Mouse (Mus musculus): ENCODE results near the gene Tex9. TPM values are rescaled to one million over a fixed set of nuclear protein-coding genes. Genes with fewer than 3 reads are reported as not detected.

The Tex9 gene
- total RNA-seq (2017): 45.7 and 71.1 TPM in 2 replicates

DNA sequence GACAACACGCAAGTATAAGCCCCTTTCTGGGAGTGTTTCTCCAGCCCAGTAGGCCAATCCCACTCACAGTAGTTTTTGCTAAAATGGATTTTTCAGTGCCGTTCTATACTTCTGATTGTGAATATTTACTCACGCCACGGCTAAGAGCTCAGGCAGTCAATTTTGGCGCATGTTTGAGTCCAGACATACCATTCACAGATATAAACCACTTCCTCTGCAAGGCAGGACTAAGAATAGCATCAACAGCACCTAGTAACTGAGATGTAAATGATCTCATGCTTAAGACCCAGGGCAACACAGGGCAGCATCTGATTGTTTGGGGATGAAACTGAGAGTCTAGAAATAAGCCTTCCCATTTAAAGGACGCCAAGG, at the start of gene Tex9:
Gene Tex9, minus strand, starts transcription at position 19 of the 372 bp plus-strand sequence.
- peak; percentile 14 to 17; a peak in 1 of 4 replicates for ATAC-seq (replicated peaks in 1 of 2; ENCODE audit: insufficient read depth in 1 of 2, low FRiP score in 2 of 2, low TSS enrichment in 1 of 2, low read depth in 1 of 2, poor library complexity in 2 of 2, severe bottlenecking in 2 of 2)

GRCm38 (mm10) chr9:72537086-72537485, 45.1 kb upstream of the Tex9 start:
- ATAC-seq (replicated peaks in 1 of 2; ENCODE audit: insufficient read depth in 1 of 2, low FRiP score in 2 of 2, low TSS enrichment in 1 of 2, low read depth in 1 of 2, poor library complexity in 2 of 2, severe bottlenecking in 2 of 2): no peak

DNA sequence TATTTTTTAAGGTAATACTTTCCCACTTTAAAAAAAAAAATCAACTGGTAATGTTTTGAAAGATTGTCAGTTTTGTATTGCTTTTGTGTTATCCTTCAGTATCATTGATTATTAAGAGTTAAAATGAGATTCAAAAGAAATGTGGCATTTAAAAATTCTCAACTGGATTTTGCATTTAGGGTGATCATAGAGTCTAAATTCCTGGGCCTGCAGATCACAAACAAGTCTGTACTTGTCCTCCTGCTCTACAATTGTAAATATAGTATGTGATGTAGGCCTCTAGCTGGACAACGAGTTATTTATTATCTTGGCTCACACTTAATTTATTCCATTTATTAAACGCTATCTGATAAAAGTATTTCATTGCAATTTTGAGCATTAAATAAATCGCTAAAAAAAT, 43.4 kb upstream of the Tex9 start:
- ATAC-seq (replicated peaks in 1 of 2; ENCODE audit: insufficient read depth in 1 of 2, low FRiP score in 2 of 2, low TSS enrichment in 1 of 2, low read depth in 1 of 2, poor library complexity in 2 of 2, severe bottlenecking in 2 of 2): no peak

DNA sequence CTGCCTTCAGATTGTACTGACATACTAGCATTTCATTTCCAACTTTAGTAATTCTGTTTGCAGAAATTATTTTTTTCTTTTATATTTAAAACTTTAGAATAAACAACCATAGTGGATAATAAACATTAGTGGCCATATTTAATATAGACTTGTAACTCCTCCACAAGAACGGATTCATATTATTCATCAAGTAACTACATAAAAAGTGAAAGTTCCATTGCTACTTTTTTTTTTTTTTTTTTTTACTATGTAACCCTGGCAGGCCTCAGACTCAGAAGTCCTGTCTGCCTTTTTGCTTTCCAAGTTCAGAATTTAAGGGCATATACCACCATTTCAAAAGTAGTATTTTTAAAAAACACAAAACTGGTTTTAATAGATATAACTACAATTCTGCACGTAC, 43.0 kb upstream of the Tex9 start:
- ATAC-seq (replicated peaks in 1 of 2; ENCODE audit: insufficient read depth in 1 of 2, low FRiP score in 2 of 2, low TSS enrichment in 1 of 2, low read depth in 1 of 2, poor library complexity in 2 of 2, severe bottlenecking in 2 of 2): no peak

DNA sequence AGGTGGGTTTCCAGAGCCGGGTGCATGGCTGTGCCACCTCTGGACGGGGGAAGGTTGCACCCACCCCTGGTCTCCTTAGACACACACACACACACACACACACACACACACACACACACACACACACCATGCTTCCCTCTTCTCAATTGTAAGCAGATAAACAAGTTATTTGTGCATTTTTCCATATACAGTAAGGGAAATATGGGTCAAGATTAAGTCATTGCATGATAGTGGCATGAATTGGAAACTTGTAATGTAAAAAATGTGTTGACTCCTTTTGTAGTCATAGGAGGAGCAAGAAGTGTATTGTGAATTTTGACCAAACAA, 41.0 kb upstream of the Tex9 start:
- ATAC-seq (replicated peaks in 1 of 2; ENCODE audit: insufficient read depth in 1 of 2, low FRiP score in 2 of 2, low TSS enrichment in 1 of 2, low read depth in 1 of 2, poor library complexity in 2 of 2, severe bottlenecking in 2 of 2): no peak

DNA sequence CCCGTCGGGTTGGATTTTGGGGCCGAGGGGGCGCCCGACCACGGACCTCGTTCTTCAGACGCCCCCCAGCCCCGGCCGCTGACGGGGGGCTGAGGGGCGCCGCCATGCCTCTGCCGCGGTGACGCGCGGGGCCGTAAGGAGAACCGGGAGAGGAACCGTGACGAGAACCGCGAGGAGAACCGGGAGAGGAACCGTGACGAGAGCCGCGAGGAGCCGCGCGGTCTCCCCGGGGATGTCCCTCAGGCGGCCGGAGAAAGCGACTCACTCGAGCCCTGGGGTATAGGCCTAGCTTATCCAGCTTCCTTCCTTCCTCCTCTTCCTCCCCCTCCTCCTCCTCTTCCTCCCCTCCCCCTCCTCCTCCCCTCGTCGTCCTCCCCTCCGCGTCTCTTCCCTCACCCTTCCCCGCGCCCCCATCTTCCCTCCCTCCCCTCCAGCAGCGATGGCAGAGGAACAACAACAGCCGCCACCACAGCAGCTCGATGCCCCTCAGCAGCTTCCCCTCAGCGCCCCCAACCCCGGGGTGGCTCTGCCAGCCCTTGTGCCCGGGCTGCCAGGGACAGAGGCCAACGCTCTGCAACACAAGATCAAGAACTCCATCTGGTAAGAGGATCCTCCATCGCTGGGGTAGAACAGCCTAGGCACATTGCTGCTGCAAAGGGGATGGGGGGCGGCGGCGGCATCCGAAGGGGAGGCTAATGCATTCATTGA, 40.5 kb upstream of the Tex9 start:
- no peak for ATAC-seq (replicated peaks in 1 of 2; ENCODE audit: insufficient read depth in 1 of 2, low FRiP score in 2 of 2, low TSS enrichment in 1 of 2, low read depth in 1 of 2, poor library complexity in 2 of 2, severe bottlenecking in 2 of 2)

GRCm38 (mm10) chr9:72531996-72532380, 40.0 kb upstream of the Tex9 start, which contains the start of gene Rfx7:
Rfx7 (plus strand) TSS chr9:72532240.
- no peak for ATAC-seq (replicated peaks in 1 of 2; ENCODE audit: insufficient read depth in 1 of 2, low FRiP score in 2 of 2, low TSS enrichment in 1 of 2, low read depth in 1 of 2, poor library complexity in 2 of 2, severe bottlenecking in 2 of 2)

DNA sequence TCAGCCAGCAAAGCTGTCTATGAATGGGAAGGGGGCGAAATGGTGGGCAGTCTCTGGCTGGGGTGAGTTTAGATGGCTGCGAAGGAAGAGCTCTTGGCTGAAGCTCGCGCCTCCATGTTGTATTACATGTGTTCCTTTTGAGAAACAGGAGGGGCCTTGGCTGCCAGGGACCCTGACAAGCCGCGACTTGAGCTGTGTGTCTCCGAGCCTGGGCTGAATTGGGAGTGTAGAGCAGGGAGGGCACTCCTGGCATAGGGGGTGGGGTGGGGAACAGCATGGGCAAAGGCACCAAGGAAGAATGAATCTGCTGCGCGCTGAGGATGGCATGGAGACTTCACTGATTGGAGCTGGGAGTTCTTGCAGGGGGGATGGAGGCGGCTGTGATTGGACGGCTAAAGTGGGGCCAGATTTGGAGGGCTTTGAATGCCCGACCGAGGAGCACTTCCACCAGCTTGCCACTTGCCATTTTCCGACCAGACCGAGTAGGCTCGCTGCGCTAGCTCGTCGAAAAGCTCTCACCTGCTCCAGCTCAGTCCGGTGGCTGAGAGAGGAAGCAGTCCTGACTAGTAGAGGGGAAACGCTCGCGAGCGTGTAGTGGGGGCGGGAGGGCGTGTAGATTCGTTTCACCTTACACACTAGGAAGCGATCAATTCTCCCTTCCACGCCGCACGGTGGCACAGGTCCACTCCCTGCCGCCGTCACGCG, 39.4 kb upstream of the Tex9 start:
- peak; percentile 62 to 63 for ATAC-seq (replicated peaks in 1 of 2; ENCODE audit: insufficient read depth in 1 of 2, low FRiP score in 2 of 2, low TSS enrichment in 1 of 2, low read depth in 1 of 2, poor library complexity in 2 of 2, severe bottlenecking in 2 of 2)

DNA sequence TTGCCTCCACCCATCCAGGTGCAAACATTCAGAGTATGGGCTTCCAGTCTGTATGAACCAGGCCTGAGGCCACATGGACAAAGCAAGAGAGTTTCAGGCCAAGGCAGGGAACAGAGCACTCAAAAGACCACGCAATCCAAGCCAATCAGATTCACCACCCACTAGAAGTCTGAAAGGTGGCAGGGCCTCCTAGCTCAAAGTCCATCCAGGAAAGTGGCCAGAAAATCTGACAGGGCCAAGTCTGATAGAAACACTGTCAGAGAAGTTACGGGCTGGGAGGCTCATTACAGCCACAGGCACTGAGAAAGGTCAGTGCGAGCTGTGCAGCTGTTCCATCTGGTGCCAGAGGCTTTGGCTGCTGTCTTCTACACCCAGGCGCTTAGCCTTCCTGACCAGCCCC, 38.8 kb upstream of the Tex9 start:
- ATAC-seq (replicated peaks in 1 of 2; ENCODE audit: insufficient read depth in 1 of 2, low FRiP score in 2 of 2, low TSS enrichment in 1 of 2, low read depth in 1 of 2, poor library complexity in 2 of 2, severe bottlenecking in 2 of 2): no peak

- peak; percentile 77 to 83 for ATAC-seq (replicated peaks in 1 of 2; ENCODE audit: insufficient read depth in 1 of 2, low FRiP score in 2 of 2, low TSS enrichment in 1 of 2, low read depth in 1 of 2, poor library complexity in 2 of 2, severe bottlenecking in 2 of 2)
Measured at GRCm38 (mm10) chr9:72530237-72530636, 38.2 kb upstream of the Tex9 start.

- ATAC-seq (replicated peaks in 1 of 2; ENCODE audit: insufficient read depth in 1 of 2, low FRiP score in 2 of 2, low TSS enrichment in 1 of 2, low read depth in 1 of 2, poor library complexity in 2 of 2, severe bottlenecking in 2 of 2): peak; percentile 28 to 61; a peak in 1 of 4 replicates
Measured at GRCm38 (mm10) chr9:72526091-72526490, 34.1 kb upstream of the Tex9 start.

DNA sequence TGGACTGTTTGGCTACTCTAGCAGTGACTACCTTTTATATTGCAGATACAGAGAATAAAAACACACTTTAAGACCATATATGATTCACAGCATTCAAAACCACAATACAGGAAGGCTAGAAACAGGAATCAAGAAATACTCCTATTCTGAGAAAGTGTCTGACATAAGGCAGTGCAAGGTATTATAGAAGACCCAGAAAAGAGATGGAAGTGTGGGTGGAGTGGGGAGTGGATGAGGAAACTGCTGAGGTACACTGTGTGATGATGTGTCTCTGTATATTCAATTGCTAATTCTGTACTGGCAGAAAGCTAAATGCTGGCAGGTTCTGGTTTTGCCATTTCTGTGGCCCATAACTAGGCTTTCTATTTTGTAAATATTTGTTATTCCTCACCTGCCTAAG, 28.8 kb upstream of the Tex9 start:
- ATAC-seq (replicated peaks in 1 of 2; ENCODE audit: insufficient read depth in 1 of 2, low FRiP score in 2 of 2, low TSS enrichment in 1 of 2, low read depth in 1 of 2, poor library complexity in 2 of 2, severe bottlenecking in 2 of 2): no peak

- ATAC-seq (replicated peaks in 1 of 2; ENCODE audit: insufficient read depth in 1 of 2, low FRiP score in 2 of 2, low TSS enrichment in 1 of 2, low read depth in 1 of 2, poor library complexity in 2 of 2, severe bottlenecking in 2 of 2): no peak
Measured at GRCm38 (mm10) chr9:72519246-72519645, 27.2 kb upstream of the Tex9 start.

DNA sequence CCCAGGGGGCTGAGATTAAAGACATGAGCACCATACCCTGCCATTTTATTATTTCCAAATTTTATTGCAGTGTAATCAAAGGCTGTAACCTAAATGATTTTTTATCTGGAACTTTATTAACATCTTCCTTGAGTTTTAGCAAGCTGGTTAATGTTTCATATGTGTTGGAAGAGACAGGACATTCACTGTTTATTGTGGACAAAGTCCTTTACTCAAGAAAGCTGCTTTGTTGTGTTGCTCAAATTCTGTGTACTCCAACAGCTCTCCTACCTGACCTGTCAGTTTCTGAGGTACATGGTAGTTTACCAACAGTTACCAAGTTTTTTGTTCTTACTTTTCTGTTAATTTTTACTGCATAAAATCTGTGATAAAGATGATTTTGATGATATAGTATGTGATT, 23.4 kb upstream of the Tex9 start:
- ATAC-seq (replicated peaks in 1 of 2; ENCODE audit: insufficient read depth in 1 of 2, low FRiP score in 2 of 2, low TSS enrichment in 1 of 2, low read depth in 1 of 2, poor library complexity in 2 of 2, severe bottlenecking in 2 of 2): no peak

DNA sequence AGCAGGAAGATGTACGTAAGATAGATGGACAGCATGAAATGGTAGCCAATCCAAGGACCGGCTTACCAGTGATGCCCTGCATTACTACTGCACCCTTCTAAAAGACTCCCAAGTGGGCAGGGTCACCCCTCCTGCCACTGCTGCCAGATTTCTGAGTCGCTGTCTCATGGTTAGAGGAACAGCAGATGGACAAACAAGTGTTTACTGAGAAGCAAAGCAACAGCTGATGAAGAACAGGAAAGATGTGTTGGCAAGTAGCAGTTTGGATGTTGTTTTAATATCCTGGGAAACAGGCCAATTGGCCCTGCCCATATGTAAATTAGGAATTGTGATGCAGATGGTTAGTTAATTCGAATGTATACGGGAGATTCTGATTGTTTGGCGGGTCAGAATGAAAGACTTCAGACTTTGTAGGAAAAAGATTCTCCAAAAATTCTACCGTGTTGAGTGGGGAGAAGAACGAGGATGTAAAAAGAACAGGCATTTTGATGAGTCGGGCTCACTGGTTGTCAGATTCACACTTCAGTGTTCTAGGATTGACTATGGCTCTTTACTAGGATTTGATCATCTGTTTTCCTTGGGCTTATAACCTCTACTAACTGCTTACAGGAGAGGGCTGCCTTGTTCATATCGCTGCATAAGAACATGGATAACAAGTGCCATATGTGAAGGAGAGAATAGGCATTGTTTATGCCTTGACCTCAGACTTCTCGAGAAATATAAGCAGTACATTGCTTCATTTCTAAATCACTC, 20.4 kb upstream of the Tex9 start:
- no peak for ATAC-seq (replicated peaks in 1 of 2; ENCODE audit: insufficient read depth in 1 of 2, low FRiP score in 2 of 2, low TSS enrichment in 1 of 2, low read depth in 1 of 2, poor library complexity in 2 of 2, severe bottlenecking in 2 of 2)

- no peak for ATAC-seq (replicated peaks in 1 of 2; ENCODE audit: insufficient read depth in 1 of 2, low FRiP score in 2 of 2, low TSS enrichment in 1 of 2, low read depth in 1 of 2, poor library complexity in 2 of 2, severe bottlenecking in 2 of 2)
Measured at GRCm38 (mm10) chr9:72497171-72497570, 5.2 kb upstream of the Tex9 start.

- no peak for ATAC-seq (replicated peaks in 1 of 2; ENCODE audit: insufficient read depth in 1 of 2, low FRiP score in 2 of 2, low TSS enrichment in 1 of 2, low read depth in 1 of 2, poor library complexity in 2 of 2, severe bottlenecking in 2 of 2)
Measured at GRCm38 (mm10) chr9:72496691-72497090, 4.7 kb upstream of the Tex9 start.

- ATAC-seq (replicated peaks in 1 of 2; ENCODE audit: insufficient read depth in 1 of 2, low FRiP score in 2 of 2, low TSS enrichment in 1 of 2, low read depth in 1 of 2, poor library complexity in 2 of 2, severe bottlenecking in 2 of 2): no peak
Measured at GRCm38 (mm10) chr9:72493984-72494685, 2.1 kb upstream of the Tex9 start.
